Mouse (Mus musculus) embryo, embryonic 9.5 days (tissue): ENCODE measurements around the gene Kcnd1.
A peak's percentile ranks its signal among the peaks of the same experiment; 100 is the strongest.
"Not testable (repeated sequence)": the region's sequence is repeated elsewhere in the genome, so short reads cannot be mapped to it uniquely, and the experiment has no call there.

Source experiments
- DNase-seq: peaks from one replicate; pipeline ENCODE4 v3.0.0-alpha.2; 2017; ENCODE audit errors: extremely low spot score

The Kcnd1 gene

GRCm38 (mm10) chrX:7821865-7822779, at the start of gene Kcnd1:
Gene Kcnd1, plus strand, starts transcription at chrX:7822289.
- DNase-seq, result peak; percentile 4

GRCm38 (mm10) chrX:7772766-7773165, 49.3 kb upstream of the Kcnd1 start:
- no peak for DNase-seq

- DNase-seq, result no peak
These were observed 46.4 kb upstream of the Kcnd1 start for GRCm38 (mm10) chrX:7775501-7776205.

GRCm38 (mm10) chrX:7776329-7777082, 45.6 kb upstream of the Kcnd1 start:
- DNase-seq, result peak; percentile 34

- DNase-seq, result no peak
These were observed 43.4 kb upstream of the Kcnd1 start for GRCm38 (mm10) chrX:7778450-7779244.

- DNase-seq, result no peak
These were observed 42.8 kb upstream of the Kcnd1 start for GRCm38 (mm10) chrX:7779294-7779693.

GRCm38 (mm10) chrX:7782603-7783092, 39.4 kb upstream of the Kcnd1 start:
- no peak for DNase-seq

GRCm38 (mm10) chrX:7789542-7790136, 32.5 kb upstream of the Kcnd1 start, which contains the start of gene Gripap1:
Gene Gripap1, plus strand, starts transcription at chrX:7789765.
- peak; percentile 79 for DNase-seq

- no peak for DNase-seq
These were observed 31.8 kb upstream of the Kcnd1 start for GRCm38 (mm10) chrX:7790309-7790708.

- no peak for DNase-seq
These were observed 28.7 kb upstream of the Kcnd1 start for GRCm38 (mm10) chrX:7793361-7793760.

- peak; percentile 20 for DNase-seq
These were observed 27.1 kb upstream of the Kcnd1 start for GRCm38 (mm10) chrX:7795016-7795415.

GRCm38 (mm10) chrX:7797327-7797726, 24.8 kb upstream of the Kcnd1 start:
- no peak for DNase-seq

- DNase-seq, result not testable (repeated sequence)
These were observed 19.9 kb upstream of the Kcnd1 start for GRCm38 (mm10) chrX:7802157-7802556.

- not testable (repeated sequence) for DNase-seq
These were observed 7.1 kb upstream of the Kcnd1 start for GRCm38 (mm10) chrX:7815016-7815415.

- no peak for DNase-seq
These were observed 15.1 kb downstream of the Kcnd1 start for GRCm38 (mm10) chrX:7837146-7837545.

GRCm38 (mm10) chrX:7840842-7841162, 18.7 kb downstream of the Kcnd1 start:
- no peak for DNase-seq

- peak; percentile 87 for DNase-seq
These were observed 19.4 kb downstream of the Kcnd1 start, which contains the start of gene Otud5 for GRCm38 (mm10) chrX:7841163-7842162. Gene Otud5, plus strand, starts transcription at chrX:7841364.

GRCm38 (mm10) chrX:7842318-7842717, 20.2 kb downstream of the Kcnd1 start:
- no peak for DNase-seq

GRCm38 (mm10) chrX:7847845-7848244, 25.8 kb downstream of the Kcnd1 start:
- no peak for DNase-seq
